Mouse (Mus musculus) ES-Bruce4 (cell line): ENCODE data around the gene Ccdc85a. TPM values are rescaled to one million over a fixed set of nuclear protein-coding genes. Genes with fewer than 3 reads are reported as not detected.

Source experiments
- H3K27ac ChIP-seq: 2 replicates; pipeline ENCODE4 v1.5.1; 2012; ENCODE audit warnings: low read length, inconsistent platforms; ENCODE audit not compliant: insufficient read depth
- H3K27me3 ChIP-seq: 2 replicates; pipeline ENCODE4 v1.6.1; 2012; ENCODE audit warnings: mild to moderate bottlenecking, low read length, inconsistent platforms; ENCODE audit not compliant: control insufficient read depth, poor library complexity, insufficient read depth, severe bottlenecking
- H3K36me3 ChIP-seq: 2 replicates; pipeline ENCODE4 v1.6.1; 2012; ENCODE audit warnings: inconsistent platforms, mild to moderate bottlenecking, low read length, moderate library complexity; ENCODE audit not compliant: control insufficient read depth, poor library complexity, insufficient read depth, severe bottlenecking
- H3K4me1 ChIP-seq: one replicate; pipeline ENCODE4 v1.8.1; 2011; ENCODE audit warnings: low read length; ENCODE audit not compliant: control insufficient read depth, insufficient read depth
- H3K4me3 ChIP-seq: 2 replicates; pipeline ENCODE4 v1.5.1; 2011; ENCODE audit warnings: low read depth, mild to moderate bottlenecking, low read length
- H3K9ac ChIP-seq: 2 replicates; pipeline ENCODE4 v1.6.1; 2012; ENCODE audit warnings: low read depth, mild to moderate bottlenecking, inconsistent platforms; ENCODE audit not compliant: poor library complexity, severe bottlenecking
- H3K9me3 ChIP-seq: replicated peaks from 2 replicates; pipeline ENCODE4 v1.6.1; 2012; ENCODE audit warnings: mild to moderate bottlenecking, low read length, inconsistent platforms; ENCODE audit not compliant: control insufficient read depth, poor library complexity, insufficient read depth, severe bottlenecking
- CTCF ChIP-seq: IDR thresholded peaks from one replicate; pipeline ENCODE4 v1.8.1; 2011; ENCODE audit warnings: low read depth, low read length
- EP300 ChIP-seq: IDR thresholded peaks from 2 replicates; pipeline ENCODE4 v1.6.1; 2011; ENCODE audit warnings: low read depth, low read length; ENCODE audit not compliant: insufficient read depth
- POLR2A ChIP-seq: IDR thresholded peaks from one replicate; pipeline ENCODE4 v1.8.1; 2011; ENCODE audit warnings: low read length; ENCODE audit not compliant: insufficient read depth
- polyA plus RNA-seq: library from polyadenylated mRNA; stranded (reverse); fragments of >200 nt; gene quantifications from 2 replicates; pipeline ENCODE4 v1.2.4, GENCODE M21; 2011; ENCODE audit warnings: low read depth; ENCODE audit not compliant: missing spikeins, insufficient read depth, insufficient read length

The Ccdc85a gene
- polyA plus RNA-seq, 1 experiment, result 3.6 TPM

GRCm38 (mm10) chr11:28533286-28533685, 50.8 kb downstream of the Ccdc85a start:
- no peak overlapping the region for H3K27ac ChIP-seq
- no peak for TF ChIP-seq CTCF
- no peak for TF ChIP-seq EP300
- no peak for TF ChIP-seq POLR2A

GRCm38 (mm10) chr11:28501190-28501589, 82.9 kb downstream of the Ccdc85a start:
- H3K36me3 ChIP-seq, result no peaks in the 10 kb centered on the region
- no peak overlapping the region for H3K9ac ChIP-seq
- H3K4me1 ChIP-seq, result no peaks in the 10 kb centered on the region
- no peak for TF ChIP-seq CTCF
- TF ChIP-seq EP300, result no peak
- no peak for TF ChIP-seq POLR2A
- no peaks in the 10 kb centered on the region for H3K9me3 ChIP-seq
- H3K27ac ChIP-seq, result no peak overlapping the region
- no peaks in the 10 kb centered on the region for H3K27me3 ChIP-seq
- H3K4me3 ChIP-seq, result no peak overlapping the region

More at GRCm38 (mm10) chr11:28533286-28533685, 50.8 kb downstream of the Ccdc85a start:
- no peaks in the 10 kb centered on the region for H3K27me3 ChIP-seq
- no peak overlapping the region for H3K9ac ChIP-seq
- peaks cover 12% of the 10 kb centered on the region for H3K9me3 ChIP-seq
- H3K4me1 ChIP-seq, result peaks cover 2% of the 10 kb centered on the region
- no peaks in the 10 kb centered on the region for H3K36me3 ChIP-seq
- no peak overlapping the region for H3K4me3 ChIP-seq

DNA sequence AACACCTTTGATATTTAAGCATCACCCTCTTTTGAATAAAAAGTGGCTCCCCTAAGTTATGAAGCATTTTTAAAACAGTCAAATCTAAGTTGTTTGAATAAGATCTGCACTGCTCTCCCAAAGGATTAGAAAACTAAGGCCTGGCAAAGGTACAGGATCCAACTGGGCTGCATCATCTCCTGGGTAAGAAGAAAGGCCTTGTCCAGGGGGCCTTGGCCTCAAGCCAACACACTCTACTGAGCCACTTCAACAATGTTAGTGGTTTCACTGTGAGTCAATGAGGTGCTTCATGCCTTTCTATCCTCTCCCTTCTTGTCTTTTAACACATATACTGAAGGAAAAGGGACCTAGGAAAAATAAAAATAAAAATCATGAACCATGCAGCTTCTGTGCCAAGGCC, 87.1 kb downstream of the Ccdc85a start:
- no peaks in the 10 kb centered on the region for H3K27me3 ChIP-seq
- no peak overlapping the region for H3K4me3 ChIP-seq
- H3K9ac ChIP-seq, result no peak overlapping the region
- TF ChIP-seq CTCF, result no peak
- TF ChIP-seq EP300, result no peak
- TF ChIP-seq POLR2A, result no peak
- H3K4me1 ChIP-seq, result no peaks in the 10 kb centered on the region
- H3K27ac ChIP-seq, result no peak overlapping the region
- no peaks in the 10 kb centered on the region for H3K9me3 ChIP-seq
- H3K36me3 ChIP-seq, result no peaks in the 10 kb centered on the region

- Histone ChIP-seq H3K36me3 (no peaks in the 10 kb centered on the region), H3K4me3 (no peak overlapping the region), H3K27ac (no peak overlapping the region), H3K4me1 (no peaks in the 10 kb centered on the region), H3K27me3 (no peaks in the 10 kb centered on the region), H3K9ac (no peak overlapping the region), H3K9me3 (no peaks in the 10 kb centered on the region)
- TF ChIP-seq CTCF (no peak), EP300 (no peak), POLR2A (no peak)
Measured at GRCm38 (mm10) chr11:28493362-28493761, 90.8 kb downstream of the Ccdc85a start.

GRCm38 (mm10) chr11:28491330-28491729, 92.8 kb downstream of the Ccdc85a start:
- H3K4me1 ChIP-seq, result no peaks in the 10 kb centered on the region
- no peak for TF ChIP-seq CTCF
- no peak for TF ChIP-seq POLR2A
- TF ChIP-seq EP300, result no peak
- H3K9ac ChIP-seq, result no peak overlapping the region
- no peaks in the 10 kb centered on the region for H3K27me3 ChIP-seq
- H3K9me3 ChIP-seq, result no peaks in the 10 kb centered on the region
- no peaks in the 10 kb centered on the region for H3K36me3 ChIP-seq
- H3K27ac ChIP-seq, result no peak overlapping the region
- no peak overlapping the region for H3K4me3 ChIP-seq

- Histone ChIP-seq H3K9ac (no peak overlapping the region), H3K27me3 (no peaks in the 10 kb centered on the region), H3K27ac (no peak overlapping the region), H3K36me3 (no peaks in the 10 kb centered on the region), H3K9me3 (no peaks in the 10 kb centered on the region), H3K4me1 (no peaks in the 10 kb centered on the region), H3K4me3 (no peak overlapping the region)
- TF ChIP-seq CTCF (no peak), EP300 (no peak), POLR2A (no peak)
Measured at GRCm38 (mm10) chr11:28484083-28484729, 99.9 kb downstream of the Ccdc85a start.
